Mouse (Mus musculus) E14TG2a.4 (cell line): ENCODE measurements around the gene Hdac11.

Experiments
- CTCF ChIP-seq: conservative IDR thresholded peaks from 2 replicates; pipeline ENCODE4 v1.5.1; 2014; ENCODE audit warnings: low read length
- POU5F1 ChIP-seq: IDR thresholded peaks from 2 replicates; pipeline ENCODE4 v1.6.1; 2014; ENCODE audit warnings: low read length, borderline replicate concordance

GRCm38 (mm10) chr6:91156554-91157236 is at the start of gene Hdac11:
- TF ChIP-seq CTCF (no peak), POU5F1 (no peak)
